Mouse (Mus musculus) frontal cortex, postnatal 10 days (tissue): ENCODE results near the gene Cyfip2.
"Not testable (repeated sequence)": the region's sequence is repeated elsewhere in the genome, so short reads cannot be mapped to it uniquely, and the experiment has no call there.

Experiments used
- DNase-seq, 2 experiments: peaks; one replicate each; pipeline ENCODE4 v3.0.0; 2022; ENCODE audit warnings: low spot score in 2 of 2, mixed read lengths in 1 of 2

Gene Cyfip2

DNA sequence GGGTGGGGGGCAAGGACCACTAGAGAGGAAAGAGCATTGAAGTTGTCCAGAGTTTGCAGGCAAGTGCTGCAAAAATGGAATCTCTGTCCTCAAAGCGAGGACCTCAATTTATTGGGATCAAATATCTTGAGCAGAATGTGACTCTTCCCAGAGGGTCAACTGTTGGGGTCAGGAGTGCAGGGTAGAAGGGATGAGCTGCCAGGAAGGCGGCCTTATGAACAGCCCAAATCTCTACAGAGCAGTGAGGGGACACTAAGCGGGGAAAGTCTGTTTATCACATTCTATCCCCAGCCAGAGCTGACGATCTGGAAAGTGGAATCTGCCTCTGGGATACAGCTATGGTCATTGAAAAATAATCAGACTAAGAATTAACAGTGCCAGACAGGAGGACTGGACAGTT lies 118.5 kb downstream of the Cyfip2 start:
- DNase-seq, result no peak

DNA sequence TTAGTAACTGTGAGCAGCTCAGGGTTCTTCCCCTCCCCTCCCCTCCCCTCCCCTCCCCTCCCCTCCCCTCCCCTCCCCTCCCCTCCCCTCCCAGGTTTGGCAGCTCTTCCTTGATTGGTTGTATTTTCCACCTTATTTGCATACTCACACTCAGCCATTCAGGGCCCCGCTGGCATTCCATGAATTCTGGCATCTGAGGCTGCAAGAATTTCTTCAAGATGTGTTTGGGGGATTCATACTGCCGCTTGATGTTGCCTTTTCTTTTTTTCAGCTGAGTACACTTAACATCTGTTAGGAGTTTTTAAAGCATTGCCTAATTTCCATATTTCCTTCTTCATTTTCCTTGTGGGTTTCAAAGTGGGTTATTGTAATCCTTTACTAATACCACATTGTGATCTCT lies 124.4 kb downstream of the Cyfip2 start:
- no peak for DNase-seq

DNA sequence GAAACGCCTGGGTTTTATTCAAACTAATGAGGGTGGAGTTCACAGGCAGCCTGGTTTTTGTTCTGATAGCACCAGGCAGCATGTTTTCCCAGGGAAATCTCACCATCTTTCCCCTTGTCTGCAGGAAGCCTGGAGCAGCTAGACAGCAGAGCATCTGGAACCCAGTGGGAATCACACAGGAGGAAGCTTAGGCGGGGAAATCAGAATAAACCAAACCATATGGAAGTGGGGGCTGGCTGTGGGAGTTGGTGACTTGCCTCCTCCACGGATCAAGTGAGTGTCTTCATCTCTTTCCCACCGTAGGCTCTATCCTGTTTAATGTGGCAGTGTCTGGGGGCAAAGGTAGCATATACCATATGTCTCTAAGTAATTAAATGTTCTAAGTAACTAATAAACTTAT lies 127.2 kb downstream of the Cyfip2 start:
- DNase-seq, result no peak

DNA sequence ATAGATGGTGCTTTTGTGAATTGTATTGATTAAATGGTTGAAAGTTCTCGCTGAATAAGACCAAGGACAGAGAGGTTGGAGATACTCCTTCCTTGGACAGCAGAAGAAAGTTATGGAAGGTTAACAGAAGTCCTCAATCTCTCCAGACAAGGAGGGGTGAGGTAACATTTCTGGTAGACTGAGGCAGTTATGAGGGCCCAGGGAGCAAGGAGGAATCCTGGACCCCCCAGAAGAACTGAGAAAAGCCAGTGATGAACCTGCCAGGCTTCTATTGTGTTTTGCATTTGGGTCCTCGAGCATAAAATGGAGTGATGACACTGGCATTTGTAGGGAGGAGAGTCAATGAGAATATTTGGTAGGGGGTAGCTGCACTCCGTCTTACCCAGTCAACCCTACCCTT lies 127.7 kb downstream of the Cyfip2 start:
- DNase-seq, result no peak

DNA sequence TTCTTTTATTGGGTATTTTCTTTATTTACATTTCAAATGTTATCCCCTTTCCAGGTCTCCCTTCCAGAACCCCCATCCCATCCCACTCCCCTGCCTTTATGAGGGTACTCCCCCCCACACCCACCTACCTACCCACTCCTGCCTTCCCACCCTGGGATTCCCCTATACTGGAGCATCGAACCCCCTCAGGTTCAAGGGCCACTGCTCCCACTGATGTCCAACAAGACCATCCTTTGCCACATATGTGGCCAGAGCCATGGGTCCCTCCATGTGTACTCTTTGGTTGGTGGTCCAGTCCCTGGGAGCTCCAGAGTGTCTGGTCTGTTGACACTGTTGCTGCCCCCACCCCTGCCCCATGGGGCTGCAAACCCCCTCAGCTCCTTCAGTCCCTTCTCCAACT lies 130.6 kb downstream of the Cyfip2 start:
- DNase-seq, result not testable (repeated sequence)

DNA sequence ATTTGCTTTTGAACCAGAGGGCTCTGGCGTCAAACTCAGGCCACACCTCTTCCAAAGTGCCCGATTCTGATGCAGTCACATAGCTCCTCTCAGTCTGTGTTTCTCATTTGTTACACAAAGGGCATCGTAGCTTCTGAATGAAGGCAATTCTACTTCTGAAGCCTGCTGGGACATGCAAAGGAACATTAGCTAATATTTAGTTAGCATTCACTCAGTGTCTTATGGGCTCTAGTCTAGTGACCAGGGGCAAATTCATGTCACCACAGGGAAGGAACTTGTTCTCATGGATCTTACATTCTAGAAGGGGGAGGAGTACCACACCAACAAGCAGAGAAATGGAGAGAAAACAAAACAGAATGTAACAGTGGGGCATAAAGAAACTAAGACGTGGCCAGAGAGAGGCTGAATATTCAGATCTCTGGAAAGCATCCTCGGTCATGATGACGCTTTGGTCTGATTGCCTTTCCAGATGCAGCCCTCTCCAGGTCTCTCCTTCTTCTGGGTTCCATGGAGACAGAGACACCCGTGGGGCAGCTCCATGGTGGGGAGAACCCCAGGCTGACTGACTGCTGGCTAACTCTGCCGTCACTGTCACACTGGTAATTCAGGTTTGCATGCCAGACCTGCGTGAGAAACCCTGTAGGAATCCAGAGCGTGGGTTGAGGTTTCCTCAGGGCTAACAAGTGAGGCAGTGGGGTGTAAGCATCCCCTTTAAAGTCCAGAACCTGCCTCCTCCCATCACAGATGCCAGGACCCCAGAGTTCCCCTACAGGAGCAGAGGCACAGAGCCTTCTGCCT lies 135.2 kb downstream of the Cyfip2 start:
- no peak for DNase-seq

DNA sequence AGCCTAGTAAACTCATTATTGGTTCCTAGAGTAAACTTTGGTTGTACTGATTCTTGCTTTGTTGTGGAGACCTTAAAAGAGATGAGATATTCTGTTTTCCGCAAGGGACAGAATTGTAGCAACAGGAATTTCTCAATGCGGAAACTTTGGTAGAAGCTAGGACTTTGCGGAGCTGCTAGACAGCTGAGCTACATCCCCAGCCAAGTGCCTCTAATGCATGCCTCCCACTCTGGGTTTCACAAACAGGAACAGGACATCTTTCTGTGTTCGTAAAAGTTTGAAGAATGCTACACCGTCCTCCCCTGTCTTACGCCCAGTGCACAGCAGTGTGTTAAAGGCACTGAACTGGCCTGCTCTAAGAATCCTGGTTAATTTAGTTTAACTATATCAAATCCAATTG lies 136.5 kb downstream of the Cyfip2 start:
- no peak for DNase-seq

DNA sequence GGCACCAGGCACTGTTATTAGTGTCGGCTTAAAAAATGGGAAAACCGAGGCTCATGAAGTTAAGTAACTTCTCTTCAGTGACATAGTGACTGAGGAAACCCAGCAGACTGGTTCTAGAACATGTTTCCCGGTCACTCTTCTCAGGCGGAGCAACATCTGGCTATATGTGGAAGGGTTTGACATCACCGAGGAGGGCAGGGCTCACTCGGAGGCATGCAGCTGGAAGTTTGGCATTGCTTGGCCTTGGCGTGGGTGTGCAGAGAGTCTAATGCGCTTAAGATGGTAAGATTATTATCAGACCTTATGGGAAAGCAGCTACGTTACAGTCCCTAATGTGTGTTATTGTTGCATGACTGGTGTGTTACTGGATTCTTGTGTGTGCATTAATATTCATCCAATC lies 140.5 kb downstream of the Cyfip2 start:
- DNase-seq, result no peak

DNA sequence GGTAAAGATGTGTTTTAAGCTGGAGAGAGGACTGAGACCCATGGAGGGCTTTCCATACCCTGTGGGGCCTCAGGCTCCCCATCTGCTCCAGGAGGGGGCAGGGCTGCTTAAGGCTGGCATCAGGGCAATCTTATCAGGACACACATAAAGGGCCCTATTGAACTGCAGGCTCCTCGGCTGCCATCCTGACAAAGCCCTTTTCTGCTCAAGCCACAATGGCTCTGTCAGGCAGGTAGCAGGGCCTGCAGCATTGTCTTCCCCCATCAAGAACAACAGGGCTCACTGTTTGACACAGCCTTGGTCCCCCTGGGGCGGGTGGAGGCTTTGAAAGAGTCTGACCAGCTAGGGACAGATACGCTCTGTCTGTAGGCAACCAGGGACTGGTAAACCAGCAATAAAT lies 142.8 kb downstream of the Cyfip2 start:
- DNase-seq, result no peak

DNA sequence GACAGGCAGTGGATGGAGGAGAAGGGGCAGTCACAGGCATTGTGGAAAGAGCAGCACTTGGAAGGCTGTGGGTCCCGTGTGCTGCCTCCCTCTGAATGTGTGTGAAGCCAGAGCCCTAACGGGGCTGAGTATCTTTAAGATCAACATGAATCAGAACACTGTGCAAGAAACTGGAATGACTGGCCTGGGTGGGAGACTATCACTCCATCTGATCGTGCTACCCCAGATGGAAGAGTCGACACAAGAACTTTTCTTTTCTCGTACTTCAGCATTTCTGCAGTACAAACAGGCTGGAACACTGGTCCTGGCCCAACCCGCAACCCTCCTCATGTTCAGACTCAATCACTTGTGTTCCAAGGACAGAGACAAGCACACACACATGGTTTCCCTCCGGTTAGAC lies 144.2 kb downstream of the Cyfip2 start:
- no peak for DNase-seq

DNA sequence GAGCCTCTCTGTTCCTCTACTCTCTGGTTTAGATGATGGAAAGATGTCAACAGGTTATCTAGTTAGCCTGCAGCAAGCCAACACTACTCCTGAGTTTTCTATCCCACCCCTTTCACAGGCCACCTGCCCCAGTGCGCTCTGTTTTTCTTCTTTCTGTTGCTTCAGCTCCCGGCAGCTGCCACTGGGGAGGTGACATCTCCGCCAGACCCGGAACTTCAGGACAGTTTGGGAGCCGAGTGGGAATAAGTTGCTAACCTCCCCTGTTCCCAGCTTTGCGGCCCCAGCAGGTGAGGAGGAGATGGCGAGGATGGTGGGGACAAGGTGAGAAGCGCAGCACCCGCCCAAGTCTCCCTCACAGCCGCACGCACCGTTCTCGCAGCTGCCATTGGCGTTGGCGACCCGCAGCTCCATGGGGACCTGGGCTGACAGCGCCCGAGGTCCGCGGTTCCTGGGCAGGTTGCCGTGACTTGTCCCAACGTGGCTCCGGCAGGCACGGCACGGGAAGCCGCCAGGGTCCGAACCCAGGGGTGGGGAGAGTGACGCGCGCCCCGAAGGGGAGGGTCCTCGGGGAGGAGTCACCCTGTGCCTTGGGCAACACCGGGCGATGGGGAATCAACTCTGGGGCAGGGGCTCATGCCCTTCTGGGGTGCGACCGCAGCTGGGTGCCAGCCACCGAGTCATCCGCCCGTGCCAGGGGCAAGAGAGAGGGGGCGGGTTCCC lies 146.6 kb downstream of the Cyfip2 start, which contains the start of gene Nipal4:
Gene Nipal4 (minus strand): TSS at position 643 of the 720 bp plus-strand sequence.
- no peak for DNase-seq

DNA sequence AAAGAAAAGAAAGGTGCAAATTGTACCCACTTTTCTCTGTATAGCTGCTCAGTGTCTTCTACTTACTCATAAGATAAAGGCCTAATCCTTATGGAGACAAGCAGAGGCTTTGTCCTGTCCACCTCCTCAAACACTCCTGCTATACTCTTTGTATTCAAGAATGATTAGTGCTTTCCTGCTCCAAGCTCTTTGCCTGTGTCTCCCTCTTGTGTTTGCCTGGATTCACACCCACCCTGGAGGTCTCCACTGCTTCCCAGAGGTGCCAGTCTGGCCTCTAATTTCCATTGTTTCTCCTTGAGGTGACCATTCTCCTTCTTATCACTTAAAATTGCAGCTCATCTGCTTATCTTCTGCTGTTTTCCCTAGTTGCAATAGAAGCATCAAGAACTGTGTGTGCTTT lies 155.2 kb downstream of the Cyfip2 start:
- no peak for DNase-seq

DNA sequence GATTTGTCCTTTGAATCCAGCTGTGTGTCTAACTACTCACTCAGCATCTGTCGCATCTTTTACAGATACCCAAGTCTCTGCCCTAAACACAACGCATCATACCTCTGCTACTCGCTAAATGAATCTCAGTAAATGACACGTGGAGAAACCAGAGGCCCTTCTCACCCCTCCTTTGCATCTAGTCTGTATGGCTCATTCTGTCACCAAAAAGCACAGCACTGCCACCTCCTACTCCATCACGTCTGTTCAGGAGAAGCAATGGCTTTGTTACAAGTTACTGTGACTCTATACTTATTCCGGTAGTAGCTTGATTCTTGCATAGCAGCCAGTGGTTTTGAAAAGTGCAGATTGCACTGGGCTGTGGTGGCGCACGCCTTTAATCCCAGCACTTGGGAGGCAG lies 155.7 kb downstream of the Cyfip2 start:
- no peak for DNase-seq

DNA sequence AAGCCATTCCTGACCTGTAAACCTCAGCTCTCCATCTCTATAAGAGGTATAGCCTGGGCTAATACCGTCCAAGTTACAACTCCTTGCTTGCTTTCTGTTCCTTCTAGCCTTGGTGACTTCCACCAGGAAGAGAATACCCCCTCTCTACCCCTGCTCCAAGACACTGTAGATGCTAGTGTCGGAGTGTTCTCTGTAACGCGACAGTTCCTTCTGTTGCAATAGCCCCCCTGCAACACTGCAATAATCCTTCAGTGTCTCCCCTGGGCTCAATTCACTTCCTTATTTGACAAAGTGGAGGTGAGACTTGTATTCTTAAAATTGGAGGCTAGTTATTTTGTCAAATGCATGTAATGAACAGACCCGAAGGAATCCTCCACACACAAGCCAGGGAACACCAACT lies 166.0 kb downstream of the Cyfip2 start:
- DNase-seq, result no peak

DNA sequence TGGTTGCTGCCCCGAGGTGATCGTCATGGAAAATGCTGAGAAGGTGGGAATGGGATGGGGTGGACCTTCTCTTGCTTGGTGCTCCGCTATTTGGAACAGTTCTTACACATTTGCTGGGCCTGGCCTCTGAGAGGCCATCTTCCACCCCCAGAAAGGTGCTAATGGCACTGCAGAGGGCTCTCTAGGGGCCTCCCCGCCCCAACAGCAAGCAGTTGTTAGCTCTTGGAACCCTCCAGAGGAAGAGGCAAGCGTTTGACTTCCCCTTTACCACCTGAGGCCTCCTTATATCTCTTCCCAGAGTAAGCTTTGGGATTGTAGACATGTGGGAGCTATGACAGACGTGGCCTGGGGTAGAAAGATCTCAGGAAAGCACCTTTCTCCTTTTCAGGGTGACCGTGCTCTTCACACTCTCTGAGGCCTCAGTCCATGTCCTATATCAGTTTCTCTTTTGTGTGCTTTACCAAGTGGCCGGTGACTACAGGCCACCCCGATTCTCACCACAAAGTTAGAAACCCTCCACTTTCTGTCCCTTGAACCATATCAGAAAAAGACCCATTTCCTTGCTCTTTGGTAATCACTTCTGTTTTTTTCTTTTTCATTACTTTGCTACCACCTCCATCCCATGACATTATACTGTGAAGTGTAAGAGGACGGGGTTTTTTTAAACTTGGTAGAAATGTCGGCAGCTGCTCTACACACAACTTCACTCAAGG lies 167.3 kb downstream of the Cyfip2 start:
- DNase-seq, result no peak
